Mouse (Mus musculus): ENCODE results near the gene Gemin8. TPM values are rescaled to one million over a fixed set of nuclear protein-coding genes. Genes with fewer than 3 reads are reported as not detected.

The Gemin8 gene
- polyA plus RNA-seq, 1 experiment from 2014 or later = 14.0 TPM

GRCm38 (mm10) chrX:166239520-166239919 lies 69.3 kb downstream of the Gemin8 start:
- no peak overlapping the region for H3K27ac ChIP-seq (replicated peaks; ENCODE audit: low read depth, low read length)
- no peaks in the 10 kb centered on the region for H3K9me3 ChIP-seq (ENCODE audit: control insufficient read depth, low read length)
- peaks cover 14% of the 10 kb centered on the region for H3K27me3 ChIP-seq (ENCODE audit: control insufficient read depth, insufficient read depth, low read length)
- H3K4me3 ChIP-seq (ENCODE audit: low read depth, low read length) = peak overlapping the region; percentile 48
- ATAC-seq (ENCODE audit: insufficient number of reproducible peaks, low FRiP score, low TSS enrichment, low read depth) (0 out of 2 replicates have a peak, but pooled peaks have one; percentile 10), DNase-seq (ENCODE audit: low spot score) (no peak)
- H3K9ac ChIP-seq (ENCODE audit: low read length) = peak overlapping the region; percentile 47
- H3K4me1 ChIP-seq (ENCODE audit: control insufficient read depth, insufficient read depth, low read length) = no peaks in the 10 kb centered on the region
- no peaks in the 10 kb centered on the region for H3K36me3 ChIP-seq (ENCODE audit: control insufficient read depth, insufficient read depth, low read length)
- 30% methylated on average over 13 of the region's 13 CpGs for WGBS
- H3K4me2 ChIP-seq (ENCODE audit: low read depth, severe bottlenecking) = peak overlapping the region; percentile 86

Other genes starting within 250 kb of the Gemin8 start
- 8.0 and 12.4 TPM in 2 replicates for gene Gpm6b, start 68.5 kb downstream of the Gemin8 start, polyA plus RNA-seq (2014; fragmentation: Nextera tagmentation; extraction: Ambion mirVana)